Mouse (Mus musculus) T-helper 2 cell (primary cell): ENCODE results near the gene Clca3b.
"Not testable (repeated sequence)": the region's sequence is repeated elsewhere in the genome, so short reads cannot be mapped to it uniquely, and the experiment has no call there.

Source experiments
- in situ Hi-C: fragments of 300-600 bp; cut with MboI, MseI; formaldehyde crosslinking; loops from one replicate; pipeline ENCODE4 v1.15.1; 2025; ENCODE audit warnings: high pct_unique_total_duplicates

Gene Clca3b

GRCm38 (mm10) chr3:144849014-144849556 is at the start of gene Clca3b:
Gene Clca3b, minus strand, starts transcription at chr3:144849357.
- in situ Hi-C loops = not testable (repeated sequence)

GRCm38 (mm10) chr3:144897042-144897678 is 48.0 kb upstream of the Clca3b start:
- in situ Hi-C loops = no loop called here

- in situ Hi-C loops = no loop called here
Measured at GRCm38 (mm10) chr3:144890246-144890758, 41.1 kb upstream of the Clca3b start.

GRCm38 (mm10) chr3:144886957-144887356 is 37.8 kb upstream of the Clca3b start:
- in situ Hi-C loops = loop anchor here (5.0 kb wide), 1 partner anchor 115 kb away; no protein-coding TSS in a partner anchor

- in situ Hi-C loops = not testable (repeated sequence)
Measured at GRCm38 (mm10) chr3:144872012-144872411, 22.9 kb upstream of the Clca3b start.

- in situ Hi-C loops = no loop called here
Measured at GRCm38 (mm10) chr3:144849584-144849983, 427 bp upstream of the Clca3b start.

GRCm38 (mm10) chr3:144827257-144827656 is 21.9 kb downstream of the Clca3b start:
- in situ Hi-C loops = no loop called here

GRCm38 (mm10) chr3:144825151-144825550 is 24.0 kb downstream of the Clca3b start:
- in situ Hi-C loops = no loop called here

- in situ Hi-C loops = loop anchor here (25.0 kb wide), 1 partner anchor 689 kb away; no protein-coding TSS in a partner anchor
Measured at GRCm38 (mm10) chr3:144823331-144823730, 25.8 kb downstream of the Clca3b start.

GRCm38 (mm10) chr3:144820632-144821031 is 28.5 kb downstream of the Clca3b start:
- in situ Hi-C loops = loop anchor here (25.0 kb wide), 1 partner anchor 692 kb away; no protein-coding TSS in a partner anchor

- in situ Hi-C loops = loop anchor here (25.0 kb wide), 1 partner anchor 693 kb away; no protein-coding TSS in a partner anchor
Measured at GRCm38 (mm10) chr3:144819219-144819618, 29.9 kb downstream of the Clca3b start, which contains the start of gene Clca3a2. Gene Clca3a2, minus strand, starts transcription at chr3:144819494.

- in situ Hi-C loops = loop anchor here (25.0 kb wide), 1 partner anchor 699 kb away; no protein-coding TSS in a partner anchor
Measured at GRCm38 (mm10) chr3:144813336-144813735, 35.8 kb downstream of the Clca3b start.

GRCm38 (mm10) chr3:144811821-144812220 is 37.3 kb downstream of the Clca3b start:
- in situ Hi-C loops = loop anchor here (25.0 kb wide), 1 partner anchor 700 kb away; no protein-coding TSS in a partner anchor

GRCm38 (mm10) chr3:144808153-144808925 is 40.8 kb downstream of the Clca3b start:
- in situ Hi-C loops = loop anchor here (5.0 to 25.0 kb wide), 2 partner anchors 61 to 704 kb away; no protein-coding TSS in a partner anchor

GRCm38 (mm10) chr3:144806626-144807025 is 42.5 kb downstream of the Clca3b start:
- in situ Hi-C loops = loop anchor here (5.0 to 25.0 kb wide), 2 partner anchors 59 to 706 kb away; no protein-coding TSS in a partner anchor

GRCm38 (mm10) chr3:144801861-144802260 is 47.3 kb downstream of the Clca3b start:
- in situ Hi-C loops = loop anchor here (25.0 kb wide), 1 partner anchor 710 kb away; no protein-coding TSS in a partner anchor

- in situ Hi-C loops = no loop called here
Measured at GRCm38 (mm10) chr3:144785181-144786148, 63.7 kb downstream of the Clca3b start.
